Mouse (Mus musculus): ENCODE measurements at regions not wholly inside any gene's neighbourhood (a gene's known extent, or its start where the extent isn't known, plus 50 kb on each side); places are given as distances from the start of the nearest gene placed in this dataset.

GRCm38 (mm10) chr5:126268592-126268991 is 737.0 kb downstream of the Tmem132b start:
- TF ChIP-seq CTCF (IDR thresholded peaks at IDR 0.05; ENCODE audit: low read depth, low read length) (no peak), GATA1 (IDR thresholded peaks at IDR 0.05; ENCODE audit: borderline replicate concordance, low read length) (no peak), TAL1 (conservative IDR thresholded peaks at IDR 0.05; ENCODE audit: low read depth, low read length) (no peak)
